Mouse (Mus musculus) gastrocnemius, postnatal 36 days (tissue): ENCODE data around the gene Higd2a. TPM values are rescaled to one million over a fixed set of nuclear protein-coding genes. Genes with fewer than 3 reads are reported as not detected.
"Not testable (repeated sequence)": the region's sequence is repeated elsewhere in the genome, so short reads cannot be mapped to it uniquely, and the experiment has no call there.

Source experiments
- DNase-seq, 2 experiments: peaks; one replicate each; pipeline ENCODE4 v3.0.0; 2022
- intact Hi-C: fragments of 180-260 bp; cut with DNase I; formaldehyde crosslinking; loops from one replicate; pipeline ENCODE4 v1.15.1; 2025
- microRNA-seq, 2 experiments: library from miRNA; unstranded; fragments of <30 nt; microRNA quantifications; one replicate each; pipeline ENCODE4 v1.2.0; 2021
- total RNA-seq, 2 experiments: library from RNA; stranded (reverse); gene quantifications; 2 replicates each; pipeline ENCODE4 v1.2.3; 2021

Gene Higd2a
- total RNA-seq, 2 experiments from 2014 or later: 145 to 149 TPM

DNA sequence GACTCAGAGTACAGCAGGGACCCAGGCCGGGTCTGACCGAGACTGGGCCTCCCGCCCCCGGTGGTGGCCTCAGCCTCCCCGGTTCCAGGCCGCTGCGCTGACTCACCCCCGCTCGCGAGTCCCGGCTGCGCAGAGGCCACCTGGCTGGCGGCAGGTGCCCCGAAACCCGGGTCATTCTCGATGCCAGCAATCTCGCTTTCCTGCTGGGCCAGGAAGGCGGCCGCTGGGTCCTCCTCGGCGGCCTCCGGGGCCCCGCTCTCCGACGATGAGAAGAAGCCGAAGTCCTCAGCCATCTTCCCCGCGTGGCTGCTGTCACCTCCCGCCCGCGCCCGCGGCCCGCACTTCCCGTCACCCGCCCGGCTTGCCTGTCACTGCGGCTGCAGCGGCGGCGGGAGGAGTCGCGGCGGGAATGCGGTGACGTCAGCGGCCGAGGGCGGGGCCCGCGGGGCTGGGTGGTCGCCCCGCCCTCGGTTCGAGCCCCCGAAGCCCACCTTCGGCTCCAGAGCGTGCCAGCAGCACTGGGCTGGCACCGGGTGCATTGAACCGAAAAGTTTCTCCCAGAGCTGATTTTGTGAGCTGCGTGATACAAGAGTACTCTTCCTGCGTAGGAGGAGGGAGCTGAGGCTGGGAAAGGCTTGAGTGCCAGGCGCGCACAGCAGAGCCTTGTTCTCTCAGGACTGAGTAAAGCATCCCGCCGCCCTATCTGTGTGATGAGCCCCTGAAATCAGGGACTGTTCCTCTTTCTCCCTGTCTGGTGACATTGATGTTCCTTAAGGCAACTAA lies 21.2 kb downstream of the Higd2a start, which contains the start of gene Cltb:
TSS of gene Cltb (minus strand) at position 373 of the 783 bp plus-strand sequence.
- DNase-seq: peak; percentile 88 to 90
- intact Hi-C loops: no loop called here

DNA sequence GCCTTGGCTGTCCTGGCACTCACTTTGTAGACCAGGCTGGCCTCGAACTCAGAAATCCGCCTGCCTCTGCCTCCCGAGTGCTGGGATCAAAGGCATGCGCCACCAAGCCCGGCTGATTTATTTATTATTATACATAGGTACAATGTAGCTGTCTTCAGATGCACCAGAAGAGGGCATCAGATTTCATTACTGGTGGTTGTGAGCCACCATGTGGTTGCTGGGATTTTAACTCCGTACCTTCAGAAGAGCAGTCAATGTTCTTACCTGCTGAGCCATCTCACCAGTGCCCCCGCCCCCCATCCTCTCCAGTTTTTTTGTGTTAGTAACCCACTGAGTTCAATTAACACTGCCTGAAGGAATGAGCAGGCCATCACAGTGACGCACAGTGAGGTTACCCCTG lies 23.1 kb downstream of the Higd2a start:
- intact Hi-C loops, DNase-seq: not testable (repeated sequence)

DNA sequence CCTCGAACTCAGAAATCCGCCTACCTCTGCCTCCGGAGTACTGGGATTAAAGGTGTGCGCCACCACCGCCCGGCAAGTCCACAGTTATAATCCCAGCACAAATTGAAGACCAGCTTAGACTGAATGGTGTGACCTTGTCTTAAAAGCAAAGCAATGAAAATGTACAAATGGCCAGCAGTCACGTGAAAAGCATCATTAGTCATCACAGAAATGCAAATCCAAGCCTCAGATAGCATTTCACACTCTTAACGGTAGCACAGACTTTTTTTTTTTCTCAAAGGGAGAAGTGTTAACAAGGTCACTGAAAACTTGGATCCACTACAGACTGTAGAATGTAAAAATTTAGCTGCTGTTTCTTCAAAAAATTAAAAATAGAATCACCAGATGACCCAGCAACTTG lies 26.3 kb downstream of the Higd2a start:
- intact Hi-C loops: no loop called here

DNA sequence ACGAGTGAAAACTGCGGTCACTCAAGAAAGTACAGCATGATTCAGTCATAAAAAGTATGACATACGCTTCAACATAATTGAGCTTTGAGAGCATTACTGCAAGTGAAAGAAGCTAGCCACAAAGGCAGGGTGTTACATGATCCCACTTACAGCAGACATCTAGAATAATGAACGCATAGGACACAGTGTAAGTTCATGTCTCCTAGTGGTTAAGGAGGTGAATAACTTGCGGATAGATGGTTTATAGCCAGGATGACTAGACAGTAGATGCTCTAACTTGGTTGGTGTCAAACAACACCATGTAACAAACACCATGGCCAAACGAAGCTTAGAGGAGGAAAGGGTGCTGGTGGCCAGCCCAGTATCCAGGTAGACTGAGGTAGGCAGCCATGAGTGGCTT lies 27.0 kb downstream of the Higd2a start:
- intact Hi-C loops: no loop called here
- DNase-seq: no peak

More for the DNA sequence above, 26.3 kb downstream of the Higd2a start:
- DNase-seq: no peak

DNA sequence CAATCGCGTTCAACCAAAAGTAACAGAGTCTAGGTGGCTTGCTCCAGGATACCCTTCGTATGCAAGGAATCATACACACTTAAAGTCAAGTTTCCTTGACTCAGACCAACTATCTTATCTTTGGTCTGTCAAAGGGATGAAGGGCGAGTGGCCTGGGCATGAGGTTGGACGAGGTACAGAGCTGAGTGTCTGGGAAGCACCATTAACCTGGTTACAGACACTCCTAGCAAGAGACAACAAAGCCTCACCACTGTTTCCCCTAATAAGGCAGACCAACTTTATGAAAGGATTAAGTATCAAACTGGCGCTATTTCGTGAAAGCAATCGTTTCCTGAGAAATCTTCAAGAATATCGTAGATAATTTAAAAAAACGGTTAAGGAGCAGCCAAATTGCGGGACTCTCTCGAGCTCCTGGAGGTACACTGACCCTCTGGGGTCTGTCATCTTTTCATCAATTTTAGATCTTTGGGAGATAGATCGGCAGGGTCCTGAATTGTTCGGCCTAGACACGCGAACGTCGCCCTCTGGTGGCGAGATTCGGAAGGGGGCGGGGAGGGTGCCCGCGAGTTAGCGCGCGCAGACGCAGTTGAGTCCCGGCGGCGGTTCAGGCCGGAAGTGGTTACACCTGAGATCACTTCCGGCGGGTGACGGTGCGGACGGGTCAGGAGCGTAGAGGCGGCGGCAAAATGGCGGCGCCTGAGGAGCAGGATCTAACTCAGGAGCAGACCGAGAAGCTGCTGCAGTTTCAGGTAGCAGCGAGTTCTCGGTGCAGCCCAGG lies 31.3 kb downstream of the Higd2a start, which contains the start of gene Faf2:
TSS of gene Faf2 (plus strand) at position 630 of the 778 bp plus-strand sequence.
- intact Hi-C loops: loop anchor here (2.0 kb wide), 1 partner anchor 31 kb away; the partner anchor contains the start of genes Higd2a and Nop16
- DNase-seq: peak; percentile 98 to 99

DNA sequence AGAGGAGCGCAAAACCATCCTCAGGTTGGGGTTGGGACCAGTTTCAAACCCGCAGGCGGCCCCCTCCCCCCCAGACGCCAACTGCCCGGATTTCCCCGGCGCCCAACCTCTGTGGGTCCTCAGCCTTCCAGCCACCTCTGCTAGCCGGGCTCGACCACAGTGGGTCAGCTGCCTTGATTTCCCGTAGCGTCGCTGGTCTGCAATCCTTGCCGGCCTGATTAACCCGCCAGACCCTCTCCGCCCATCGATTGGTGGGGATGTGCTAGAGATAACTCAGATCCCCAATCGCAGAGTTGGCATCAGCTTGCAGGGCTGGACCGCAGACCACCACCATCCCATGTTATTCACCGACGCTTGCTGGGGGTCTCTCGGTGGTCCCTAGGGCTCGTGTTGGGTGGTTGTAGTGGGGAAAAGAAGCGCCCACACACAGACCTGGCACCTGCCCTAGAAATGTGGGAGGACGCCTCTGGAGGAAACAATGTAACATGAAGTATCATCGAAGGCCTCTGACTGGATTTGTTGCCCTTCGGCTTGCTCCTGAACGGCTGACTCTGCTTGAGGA lies 32.0 kb downstream of the Higd2a start:
- intact Hi-C loops: loop anchor here (2.0 kb wide), 1 partner anchor 31 kb away; the partner anchor contains the start of genes Higd2a and Nop16
- no peak for DNase-seq

DNA sequence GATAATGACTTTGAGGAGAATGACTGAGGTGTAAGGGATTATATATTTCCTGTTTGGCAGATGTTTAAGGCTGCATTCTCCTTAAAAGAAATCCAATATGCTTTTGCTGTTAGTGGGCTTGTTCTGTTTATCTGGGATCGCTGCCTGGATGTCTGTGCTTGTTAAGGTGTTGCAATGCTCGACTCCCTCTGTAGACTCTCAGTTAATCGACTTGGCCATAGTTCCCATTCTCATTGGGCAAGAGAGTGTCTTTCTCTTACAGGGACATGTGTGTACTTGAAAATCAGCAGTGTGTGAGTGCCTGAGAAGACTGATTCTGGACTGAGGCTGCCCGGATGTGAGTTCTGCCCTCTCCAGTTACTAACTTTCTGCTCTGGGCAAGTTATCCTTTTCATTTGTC lies 39.1 kb downstream of the Higd2a start:
- intact Hi-C loops: no loop called here
- DNase-seq: no peak

DNA sequence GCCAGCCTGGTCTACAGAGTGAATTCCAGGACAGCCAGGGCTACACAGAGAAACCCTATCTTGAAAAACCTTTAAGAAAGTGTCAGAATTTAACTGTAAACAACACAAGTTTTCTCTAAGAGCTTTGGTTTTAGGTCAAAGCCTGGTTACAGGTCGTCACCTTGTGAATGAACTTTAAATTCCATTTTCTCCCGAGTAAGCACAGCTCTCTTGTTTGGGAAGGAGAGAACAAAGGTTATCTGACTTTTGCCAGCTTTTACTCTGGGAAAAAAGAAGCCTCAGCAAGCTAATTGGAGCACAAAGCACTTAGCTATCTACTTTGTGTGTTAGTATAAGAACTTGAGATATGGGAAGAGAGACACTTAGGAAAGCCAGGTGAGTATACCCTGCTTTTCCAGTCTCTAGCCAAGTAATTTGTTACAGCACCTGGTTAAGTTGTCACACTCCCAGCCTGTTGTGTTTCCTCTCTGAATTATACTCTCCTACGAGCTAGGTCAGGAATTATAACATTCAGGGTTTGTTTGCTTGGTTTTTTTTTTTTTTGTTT lies 42.8 kb downstream of the Higd2a start:
- intact Hi-C loops: loop anchor here (10.0 kb wide), 1 partner anchor 388 kb away; no protein-coding TSS in a partner anchor
- DNase-seq: no peak

DNA sequence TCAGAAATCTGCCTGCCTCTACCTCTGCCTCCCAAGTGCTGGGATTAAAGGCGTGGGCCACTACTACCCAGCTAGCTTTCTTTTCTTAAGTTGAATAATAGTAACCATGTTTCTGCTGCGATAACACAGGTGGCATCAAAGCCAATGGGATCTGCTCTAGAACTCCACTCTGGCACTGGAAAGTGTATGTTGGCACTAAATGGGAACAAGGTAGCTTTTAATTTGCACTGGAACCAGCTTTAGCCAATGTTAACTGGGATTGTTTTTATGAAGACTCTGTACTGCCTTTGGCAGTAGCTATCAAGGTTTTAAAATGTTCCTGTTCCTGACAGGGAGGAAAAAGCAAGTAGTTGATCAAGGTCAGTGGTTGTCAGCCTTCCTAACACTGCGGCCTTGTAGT lies 45.0 kb downstream of the Higd2a start:
- no peak for DNase-seq
- intact Hi-C loops: loop anchor here (10.0 kb wide), 1 partner anchor 390 kb away; no protein-coding TSS in a partner anchor

Small RNA genes within 50 kb of the gene (microRNA-seq; reads per million reads assigned to microRNA genes)
- 0 reads per million in 2 experiments for gene Gm24195

Other genes with a start within 250 kb of the Higd2a start
- 1 to 10 TPM; 1.0 to 1.1 TPM for gene Cplx2, start 218.9 kb upstream of the Higd2a start, total RNA-seq
- gene Thoc3, start 121.4 kb upstream of the Higd2a start, total RNA-seq: 10 to 100 TPM; 12.9 to 13.7 TPM
- gene Simc1, start 86.4 kb upstream of the Higd2a start, total RNA-seq: 1 to 10 TPM; 1.6 to 3.4 TPM
- 100 to 1,000 TPM; 171 to 180 TPM for gene 4833439L19Rik, start 24.8 kb upstream of the Higd2a start, total RNA-seq
- 1 to 10 TPM; 2.5 to 3.0 TPM for gene Arl10, start 15.2 kb upstream of the Higd2a start, total RNA-seq
- 10 to 100 TPM; 17.7 to 17.9 TPM for gene Nop16, start 117 bp upstream of the Higd2a start, total RNA-seq
- gene Cltb, start 21.1 kb downstream of the Higd2a start, total RNA-seq: 100 to 1,000 TPM; 132 to 139 TPM
- 10 to 100 TPM; 10.5 to 13.8 TPM for gene Faf2, start 31.6 kb downstream of the Higd2a start, total RNA-seq
- 10 to 100 TPM; 21.7 to 27.2 TPM for gene Rnf44, start 103.7 kb downstream of the Higd2a start, total RNA-seq
- not detected for gene Cdhr2, start 111.3 kb downstream of the Higd2a start, total RNA-seq
- not detected for gene Gprin1, start 159.7 kb downstream of the Higd2a start, total RNA-seq
- not detected for gene Sncb, start 176.4 kb downstream of the Higd2a start, total RNA-seq
- gene Eif4e1b, start 193.8 kb downstream of the Higd2a start, total RNA-seq: not detected
- 10 to 100 TPM; 16.3 to 23.4 TPM for gene Tspan17, start 199.2 kb downstream of the Higd2a start, total RNA-seq